Mouse (Mus musculus) forebrain, embryonic 15.5 days (tissue): Measurements from ENCODE around the gene Ranbp9. TPM values are rescaled to one million over a fixed set of nuclear protein-coding genes. Genes with fewer than 3 reads are reported as not detected.

Source experiments
- ATAC-seq: fragments of 200-750 bp; cut with Nextera tagmentation; replicated peaks from 2 replicates; pipeline ENCODE4 v1.8.0; 2017; ENCODE audit warnings: mild to moderate bottlenecking, moderate TSS enrichment, moderate library complexity
- H3K27ac ChIP-seq: fragments of 300-500 bp; sonication (generic); replicated peaks from 2 replicates; pipeline ENCODE4 v1.5.1; 2015; ENCODE audit warnings: mild to moderate bottlenecking, inconsistent platforms
- H3K27me3 ChIP-seq: fragments of 300-500 bp; sonication (generic); 2 replicates; pipeline ENCODE4 v1.6.1; 2015; ENCODE audit warnings: inconsistent platforms
- H3K36me3 ChIP-seq: fragments of 300-500 bp; sonication (generic); 2 replicates; pipeline ENCODE4 v1.6.1; 2015; ENCODE audit warnings: mild to moderate bottlenecking, inconsistent platforms
- H3K4me1 ChIP-seq: fragments of 300-500 bp; sonication (generic); 2 replicates; pipeline ENCODE4 v1.6.1; 2015; ENCODE audit warnings: inconsistent platforms
- H3K4me2 ChIP-seq: fragments of 300-500 bp; sonication (generic); replicated peaks from 2 replicates; pipeline ENCODE4 v1.6.1; 2015; ENCODE audit warnings: mild to moderate bottlenecking, inconsistent platforms
- H3K4me3 ChIP-seq: fragments of 300-500 bp; sonication (generic); 2 replicates; pipeline ENCODE4 v1.5.1; 2015; ENCODE audit warnings: mild to moderate bottlenecking, inconsistent platforms
- H3K9ac ChIP-seq: fragments of 300-500 bp; sonication (generic); replicated peaks from 2 replicates; pipeline ENCODE4 v1.6.1; 2015; ENCODE audit warnings: mild to moderate bottlenecking, inconsistent platforms
- H3K9me3 ChIP-seq: fragments of 300-500 bp; sonication (generic); 2 replicates; pipeline ENCODE4 v1.6.1; 2016; ENCODE audit warnings: inconsistent platforms
- WGBS: fragments of 180-500 bp; shearing (Covaris S2); methylation state at CpG from one replicate; pipeline ENCODE4 v1.1.7; 2015; ENCODE audit warnings: mixed read lengths; 5-methylcytosine and 5-hydroxymethylcytosine counted together
- polyA plus RNA-seq: library from polyadenylated mRNA; unstranded; fragments of >200 nt; fragmentation: Nextera tagmentation; extraction: Ambion mirVana; gene quantifications from 2 replicates; pipeline ENCODE4 v1.2.1, GENCODE M21; 2015

Gene Ranbp9
- polyA plus RNA-seq, 1 experiment from 2014 or later: 13.2 TPM

GRCm38 (mm10) chr13:43442551-43442950 lies 38.5 kb downstream of the Ranbp9 start:
- no peaks in the 10 kb centered on the region for H3K9me3 ChIP-seq
- no peak overlapping the region for H3K9ac ChIP-seq
- WGBS: 91% methylated on average over 1 of the region's 1 CpGs
- ATAC-seq: no peak
- H3K27me3 ChIP-seq: no peaks in the 10 kb centered on the region
- no peaks in the 10 kb centered on the region for H3K4me1 ChIP-seq
- no peak overlapping the region for H3K27ac ChIP-seq
- H3K36me3 ChIP-seq: no peaks in the 10 kb centered on the region
- H3K4me2 ChIP-seq: no peak overlapping the region
- H3K4me3 ChIP-seq: no peak overlapping the region

- Histone ChIP-seq H3K9me3 (no peaks in the 10 kb centered on the region), H3K9ac (no peak overlapping the region), H3K27me3 (no peaks in the 10 kb centered on the region), H3K4me3 (no peak overlapping the region), H3K36me3 (no peaks in the 10 kb centered on the region), H3K4me1 (no peaks in the 10 kb centered on the region), H3K4me2 (no peak overlapping the region), H3K27ac (no peak overlapping the region)
- WGBS: 88% methylated on average over 1 of the region's 1 CpGs
- no peak for ATAC-seq
Observed at GRCm38 (mm10) chr13:43440376-43440775, 40.7 kb downstream of the Ranbp9 start.

GRCm38 (mm10) chr13:43433395-43433794 lies 47.7 kb downstream of the Ranbp9 start:
- WGBS: 88% methylated on average over 2 of the region's 2 CpGs

GRCm38 (mm10) chr13:43428436-43428835 lies 52.6 kb downstream of the Ranbp9 start:
- Histone ChIP-seq H3K27ac (no peak overlapping the region), H3K4me1 (no peaks in the 10 kb centered on the region), H3K9me3 (no peaks in the 10 kb centered on the region), H3K9ac (no peak overlapping the region), H3K4me2 (no peak overlapping the region), H3K4me3 (no peak overlapping the region), H3K36me3 (peaks cover 7% of the 10 kb centered on the region; the same call in 1 of the 2 replicates), H3K27me3 (no peaks in the 10 kb centered on the region)
- 86% methylated on average over 4 of the region's 4 CpGs for WGBS
- no peak for ATAC-seq

More at GRCm38 (mm10) chr13:43433395-43433794, 47.7 kb downstream of the Ranbp9 start:
- Histone ChIP-seq H3K36me3 (peaks cover 4% of the 10 kb centered on the region; the same call in 1 of the 2 replicates), H3K9ac (no peak overlapping the region), H3K9me3 (no peaks in the 10 kb centered on the region), H3K4me3 (no peak overlapping the region), H3K27me3 (no peaks in the 10 kb centered on the region), H3K27ac (no peak overlapping the region), H3K4me1 (no peaks in the 10 kb centered on the region), H3K4me2 (no peak overlapping the region)
- no peak for ATAC-seq

- WGBS: 80% methylated on average over 1 of the region's 1 CpGs
- no peaks in the 10 kb centered on the region for H3K27me3 ChIP-seq
- no peaks in the 10 kb centered on the region for H3K4me1 ChIP-seq
- no peak overlapping the region for H3K4me3 ChIP-seq
- no peak overlapping the region for H3K27ac ChIP-seq
- no peak for ATAC-seq
- no peaks in the 10 kb centered on the region for H3K9me3 ChIP-seq
- H3K4me2 ChIP-seq: no peak overlapping the region
- H3K9ac ChIP-seq: no peak overlapping the region
- H3K36me3 ChIP-seq: peaks cover 68% of the 10 kb centered on the region
Observed at GRCm38 (mm10) chr13:43415249-43415648, 65.8 kb downstream of the Ranbp9 start.

- Histone ChIP-seq H3K9me3 (no peaks in the 10 kb centered on the region), H3K36me3 (peaks cover 60% of the 10 kb centered on the region), H3K4me1 (no peaks in the 10 kb centered on the region), H3K4me2 (no peak overlapping the region), H3K27ac (no peak overlapping the region), H3K9ac (no peak overlapping the region), H3K27me3 (no peaks in the 10 kb centered on the region), H3K4me3 (no peak overlapping the region)
- 93% methylated on average over 2 of the region's 2 CpGs for WGBS
- no peak for ATAC-seq
Observed at GRCm38 (mm10) chr13:43413611-43414010, 67.5 kb downstream of the Ranbp9 start.

- H3K9me3 ChIP-seq: no peaks in the 10 kb centered on the region
- H3K27me3 ChIP-seq: no peaks in the 10 kb centered on the region
- 90% methylated on average over 7 of the region's 7 CpGs for WGBS
- H3K4me3 ChIP-seq: no peak overlapping the region
- no peak overlapping the region for H3K4me2 ChIP-seq
- H3K9ac ChIP-seq: no peak overlapping the region
- ATAC-seq: no peak
- no peak overlapping the region for H3K27ac ChIP-seq
- H3K36me3 ChIP-seq: peaks cover 58% of the 10 kb centered on the region
- no peaks in the 10 kb centered on the region for H3K4me1 ChIP-seq
Observed at GRCm38 (mm10) chr13:43412311-43412710, 68.8 kb downstream of the Ranbp9 start.

GRCm38 (mm10) chr13:43399576-43399975 lies 81.5 kb downstream of the Ranbp9 start:
- Histone ChIP-seq H3K27ac (no peak overlapping the region), H3K4me1 (peaks cover 13% of the 10 kb centered on the region), H3K4me3 (peak overlapping the region; percentile 62; the same call in 1 of the 2 replicates), H3K36me3 (peaks cover 36% of the 10 kb centered on the region), H3K27me3 (no peaks in the 10 kb centered on the region), H3K9me3 (no peaks in the 10 kb centered on the region), H3K9ac (no peak overlapping the region), H3K4me2 (peak overlapping the region; percentile 46)
- no peak for ATAC-seq
- WGBS: 88% methylated on average over 5 of the region's 5 CpGs

- WGBS: 1% methylated on average over 72 of the region's 72 CpGs
- Histone ChIP-seq H3K9me3 (no peaks in the 10 kb centered on the region), H3K4me2 (peak within 1 kb of the TSS; percentile 46), H3K36me3 (peaks cover 38% of the 10 kb centered on the region), H3K4me3 (peak within 1 kb of the TSS; percentile 62), H3K9ac (peak within 1 kb of the TSS; percentile 78), H3K27me3 (no peaks in the 10 kb centered on the region), H3K4me1 (peaks cover 13% of the 10 kb centered on the region), H3K27ac (peak within 1 kb of the TSS; percentile 92)
- ATAC-seq: peak; percentile 92
Observed at GRCm38 (mm10) chr13:43398297-43399080, 82.6 kb downstream of the Ranbp9 start, which contains the start of gene Nol7. Gene Nol7 (plus strand): TSS chr13:43398390.

GRCm38 (mm10) chr13:43397700-43398296 lies 83.3 kb downstream of the Ranbp9 start:
- no peak overlapping the region for H3K27ac ChIP-seq
- peaks cover 32% of the 10 kb centered on the region for H3K36me3 ChIP-seq
- WGBS: 48% methylated on average over 14 of the region's 17 CpGs

GRCm38 (mm10) chr13:43385321-43385720 lies 95.8 kb downstream of the Ranbp9 start:
- peaks cover 7% of the 10 kb centered on the region; the same call in 1 of the 2 replicates for H3K36me3 ChIP-seq
- WGBS: 95% methylated on average over 10 of the region's 10 CpGs
- H3K27ac ChIP-seq: no peak overlapping the region

More at GRCm38 (mm10) chr13:43397700-43398296, 83.3 kb downstream of the Ranbp9 start:
- Histone ChIP-seq H3K4me2 (peak overlapping the region; percentile 24), H3K27me3 (no peaks in the 10 kb centered on the region), H3K4me3 (peak overlapping the region; percentile 62), H3K9ac (no peak overlapping the region), H3K9me3 (no peaks in the 10 kb centered on the region), H3K4me1 (peaks cover 13% of the 10 kb centered on the region)
- ATAC-seq: no peak; the same call in none of the 2 replicates

GRCm38 (mm10) chr13:43379989-43380388 lies 101.1 kb downstream of the Ranbp9 start:
- no peak overlapping the region for H3K9ac ChIP-seq
- no peak overlapping the region for H3K4me2 ChIP-seq
- H3K36me3 ChIP-seq: peaks cover 14% of the 10 kb centered on the region
- H3K27ac ChIP-seq: no peak overlapping the region
- ATAC-seq: no peak
- H3K4me3 ChIP-seq: no peak overlapping the region
- no peaks in the 10 kb centered on the region for H3K4me1 ChIP-seq
- 89% methylated on average over 3 of the region's 3 CpGs for WGBS
- no peaks in the 10 kb centered on the region for H3K27me3 ChIP-seq
- no peaks in the 10 kb centered on the region for H3K9me3 ChIP-seq

More at GRCm38 (mm10) chr13:43385321-43385720, 95.8 kb downstream of the Ranbp9 start:
- no peak for ATAC-seq
- H3K27me3 ChIP-seq: no peaks in the 10 kb centered on the region
- no peak overlapping the region for H3K9ac ChIP-seq
- H3K4me3 ChIP-seq: no peak overlapping the region
- H3K9me3 ChIP-seq: no peaks in the 10 kb centered on the region
- no peak overlapping the region for H3K4me2 ChIP-seq
- no peaks in the 10 kb centered on the region for H3K4me1 ChIP-seq
